Mouse (Mus musculus): ENCODE data around the gene Eid1.
A peak's percentile ranks its signal among the peaks of the same experiment; 100 is the strongest.

Gene Eid1

DNA sequence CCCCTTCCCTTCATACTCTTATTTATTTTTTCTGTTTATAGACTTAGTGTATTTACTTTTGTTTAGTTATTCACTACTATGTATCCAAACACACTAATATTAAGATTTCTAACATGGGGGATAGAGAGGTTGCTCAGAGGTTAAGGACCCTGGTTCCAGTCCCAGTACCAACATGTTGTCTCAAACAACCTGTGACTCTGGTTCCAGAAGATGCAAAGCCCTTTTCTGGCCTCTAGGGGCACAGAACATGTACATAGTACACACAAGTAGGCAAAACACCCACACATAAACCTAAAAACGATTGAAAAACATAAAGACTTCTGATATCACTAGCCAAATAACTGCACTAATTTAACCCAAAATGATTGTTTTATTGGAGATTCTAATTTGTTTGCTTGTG lies 2.0 kb upstream of the Eid1 start:
- DNase-seq = no peak

DNA sequence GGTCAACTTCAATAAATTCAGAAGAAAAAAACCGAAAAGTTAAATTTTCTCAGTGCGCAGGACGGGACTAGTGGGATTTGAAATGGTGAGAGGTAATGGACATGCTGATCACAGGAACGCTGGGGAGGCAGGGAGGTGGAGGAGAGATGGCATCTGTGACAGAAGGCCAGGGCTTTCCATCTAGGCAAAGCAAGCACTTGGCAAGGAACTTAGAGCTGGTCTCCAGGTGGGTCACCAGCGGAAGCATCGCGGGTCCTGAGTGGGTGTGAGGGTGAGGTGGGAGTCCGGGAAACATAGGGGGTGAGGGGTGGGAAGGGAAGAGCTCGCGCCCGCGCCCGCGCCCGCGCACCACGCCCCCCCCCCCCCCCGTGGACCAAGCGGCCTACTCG lies 333 bp upstream of the Eid1 start:
- DNase-seq = no peak

DNA sequence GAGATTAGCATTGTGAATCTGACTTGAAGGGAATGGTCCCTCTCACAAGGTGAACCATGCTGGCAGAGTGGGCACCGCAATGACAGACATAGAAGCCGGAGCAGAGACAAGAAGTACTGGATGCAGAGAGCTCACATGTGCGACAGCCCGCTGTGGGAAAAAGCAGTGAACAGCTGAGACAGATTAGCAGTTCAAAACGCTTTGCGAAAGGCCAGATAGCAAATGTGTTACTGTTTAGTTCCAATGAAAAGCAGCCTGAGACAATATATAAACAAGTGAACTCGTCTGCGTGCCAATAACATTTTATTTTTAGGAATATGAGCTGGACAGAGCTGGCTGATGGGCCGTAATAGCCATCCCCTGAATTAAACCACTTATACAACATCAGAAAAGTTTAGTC lies 8.9 kb downstream of the Eid1 start:
- no peak for DNase-seq

DNA sequence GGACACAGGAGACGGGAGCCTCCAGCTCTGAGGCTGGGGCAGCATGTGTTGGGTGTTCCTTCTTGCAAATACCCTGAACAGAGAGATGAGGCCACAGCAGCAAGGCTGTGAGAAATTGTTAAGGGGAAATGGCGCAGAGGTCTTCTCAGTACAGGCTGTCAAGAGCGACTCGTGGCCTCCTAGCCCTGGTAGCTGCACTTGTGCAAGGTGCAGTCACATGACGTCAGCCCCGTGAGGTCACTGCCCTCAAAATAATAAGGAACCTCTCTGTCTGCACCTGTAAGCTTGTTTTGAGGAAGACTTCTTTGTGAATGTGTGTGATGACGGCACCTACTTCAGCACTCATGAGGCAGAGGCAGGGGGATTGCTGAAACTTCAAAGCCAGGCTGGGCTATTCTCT lies 11.0 kb downstream of the Eid1 start:
- no peak for DNase-seq

DNA sequence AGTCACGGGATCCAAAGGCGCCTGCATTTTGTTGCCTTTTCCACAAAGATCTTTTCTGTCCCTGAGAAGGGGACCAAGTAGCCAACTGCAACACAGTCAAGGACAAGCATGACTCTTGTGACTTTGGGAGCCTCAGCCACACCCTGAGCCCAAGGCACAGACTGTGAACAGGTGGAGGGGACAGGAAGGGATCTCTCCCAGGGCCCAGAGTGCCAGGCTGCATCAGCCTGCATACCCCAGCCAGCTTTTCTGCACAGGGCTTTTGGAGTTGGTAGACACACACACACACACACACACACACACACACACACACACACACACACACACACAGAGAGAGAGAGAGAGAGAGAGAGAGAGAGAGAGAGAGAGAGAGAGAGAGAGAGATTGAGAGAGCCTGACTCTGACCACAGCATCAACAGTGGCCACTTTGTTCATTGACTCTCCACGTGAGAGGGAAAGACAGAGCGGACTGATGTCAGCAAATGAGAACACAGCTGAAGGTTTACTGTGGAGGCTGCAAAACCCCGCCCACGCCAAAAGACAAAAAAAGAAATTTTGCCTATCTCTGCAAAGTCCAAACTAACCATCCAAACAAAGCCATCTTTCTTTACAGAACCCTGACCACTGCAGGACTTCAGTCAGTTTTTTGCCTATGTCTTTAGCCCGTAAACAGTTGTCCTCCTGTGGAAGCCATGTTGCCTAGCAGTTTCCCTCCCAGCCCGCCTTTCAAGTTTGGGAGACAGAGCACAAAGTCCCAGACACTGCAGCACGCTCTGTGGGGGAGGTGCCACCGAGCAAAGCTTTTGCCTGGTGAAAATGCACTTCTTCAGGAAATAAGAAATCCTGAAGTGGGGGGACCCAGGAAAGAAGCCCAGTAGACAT lies 11.9 kb downstream of the Eid1 start:
- no peak for DNase-seq

DNA sequence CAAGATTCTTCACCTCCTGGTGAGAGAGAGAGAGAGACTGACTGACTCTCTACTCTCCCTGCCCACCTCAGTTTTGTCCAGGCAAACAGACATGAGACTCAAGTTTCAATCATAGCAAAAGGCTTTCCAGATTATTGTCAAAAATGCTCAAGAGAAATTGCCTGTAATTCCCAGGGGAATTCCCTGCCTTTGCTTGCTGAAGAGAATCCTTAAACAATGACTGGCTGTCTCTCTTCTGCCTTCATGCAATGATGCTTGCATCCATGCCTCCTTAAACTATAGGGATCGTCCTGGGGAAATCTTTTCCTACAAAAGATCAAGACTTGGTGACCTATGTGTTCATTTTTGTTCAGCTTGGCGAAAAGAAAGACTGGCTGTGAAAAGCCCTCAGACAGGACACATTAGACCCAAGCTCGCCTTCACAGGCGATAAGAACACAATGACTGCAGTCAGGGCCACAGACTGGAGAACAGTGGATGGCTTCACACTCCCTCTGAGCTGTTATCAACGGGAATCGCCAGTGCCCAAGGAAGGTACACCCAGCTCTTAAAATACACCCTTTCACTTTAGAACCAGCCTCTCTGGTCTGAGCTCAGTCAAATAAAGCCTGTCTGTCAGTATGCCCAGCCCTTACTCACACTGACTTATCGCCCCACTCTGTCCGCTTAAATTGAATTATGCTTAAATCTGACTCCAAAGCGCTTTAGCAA lies 12.7 kb downstream of the Eid1 start:
- no peak for DNase-seq

DNA sequence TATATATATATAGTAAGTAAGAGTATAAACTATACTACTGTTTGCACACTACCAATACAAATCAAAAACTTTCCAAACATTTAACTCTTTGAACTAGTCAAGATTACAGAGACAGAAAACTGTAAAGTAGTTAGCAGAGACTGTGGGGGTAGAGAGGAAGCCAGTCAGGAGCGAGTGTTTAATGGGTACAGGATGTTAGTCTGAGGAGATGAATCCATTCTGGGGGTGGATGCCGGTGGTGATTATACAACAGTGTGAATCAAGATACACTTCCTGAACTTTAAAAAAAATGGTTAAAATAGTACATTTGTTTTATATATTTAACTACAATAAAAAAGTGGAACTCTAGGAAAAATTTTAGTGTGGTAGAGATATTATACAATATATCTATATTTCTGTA lies 19.1 kb downstream of the Eid1 start:
- DNase-seq = no peak

DNA sequence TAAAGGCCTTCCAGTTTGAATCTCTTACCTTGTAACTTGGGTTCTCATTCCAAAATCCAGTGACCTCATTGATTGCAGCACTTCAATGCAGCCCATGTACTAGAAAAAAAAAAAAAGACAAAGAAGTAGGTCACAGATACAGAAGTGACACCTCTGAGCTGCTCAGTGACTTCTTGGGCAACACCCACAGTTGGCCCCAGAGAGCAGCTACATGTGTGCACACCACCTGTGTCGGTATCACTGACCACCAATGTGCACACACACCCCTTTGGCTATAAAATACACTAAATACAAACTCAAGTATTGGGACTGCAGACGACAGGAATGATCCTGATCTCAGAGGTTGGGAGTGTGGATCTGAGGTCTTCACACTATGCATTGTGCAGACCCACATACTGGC lies 21.9 kb downstream of the Eid1 start:
- DNase-seq = no peak

DNA sequence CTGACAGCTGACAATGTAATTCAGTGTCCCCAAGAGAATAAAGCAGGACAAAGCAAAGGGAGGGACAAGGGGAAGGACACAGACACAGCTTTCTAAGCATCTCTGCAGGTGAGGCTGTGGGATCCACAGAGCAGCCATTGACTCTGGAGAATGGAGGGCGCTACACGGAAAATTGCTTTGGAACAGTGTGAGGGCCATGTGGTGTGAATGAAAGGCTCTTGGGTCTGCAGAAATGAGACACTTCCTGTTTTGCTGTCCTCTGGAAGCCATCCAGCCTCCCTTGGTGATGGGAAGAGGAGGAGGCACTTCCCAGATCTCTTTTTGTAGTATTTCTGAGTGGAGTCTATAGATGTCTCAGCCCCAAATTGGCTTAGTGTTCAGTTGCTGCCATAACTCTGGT lies 23.3 kb downstream of the Eid1 start:
- DNase-seq = peak; percentile 6 to 13

DNA sequence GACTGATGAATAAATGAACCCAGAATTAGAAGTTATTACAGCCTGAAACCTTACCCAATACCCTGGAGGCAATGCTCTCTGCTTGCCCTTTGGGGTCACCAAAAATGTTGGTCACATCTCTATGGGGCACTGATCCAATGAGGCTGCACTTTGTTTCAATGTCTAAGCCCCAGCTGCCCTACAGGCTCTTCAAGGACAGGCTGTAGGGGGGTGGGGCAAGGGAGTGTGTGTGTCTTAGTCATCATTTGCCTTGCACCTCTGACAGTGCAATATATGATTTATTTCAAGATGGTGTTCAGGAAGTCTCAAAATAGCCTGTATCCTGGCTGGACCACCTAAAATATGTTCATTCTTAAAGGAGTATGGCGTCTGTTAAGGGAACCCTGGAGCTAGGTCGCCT lies 28.7 kb downstream of the Eid1 start:
- no peak for DNase-seq

DNA sequence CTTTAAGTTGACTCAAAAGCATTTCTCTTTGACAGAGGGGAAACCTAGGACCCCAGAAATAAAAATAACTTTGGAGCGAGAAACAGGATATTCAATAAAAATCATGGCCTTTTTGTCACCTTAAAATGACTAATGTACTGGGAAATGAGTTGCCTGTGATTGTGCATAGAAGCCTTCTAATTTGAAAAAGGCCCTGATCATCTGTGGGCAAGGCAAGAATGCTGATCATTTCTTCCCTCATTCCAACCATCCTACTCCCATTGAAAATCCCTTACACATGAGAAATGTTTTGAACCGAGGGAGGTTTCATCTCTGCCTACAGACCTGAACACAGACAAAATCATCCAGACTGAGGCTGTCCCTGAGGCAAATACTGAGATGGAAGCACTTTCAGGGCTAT lies 30.0 kb downstream of the Eid1 start:
- DNase-seq = no peak

DNA sequence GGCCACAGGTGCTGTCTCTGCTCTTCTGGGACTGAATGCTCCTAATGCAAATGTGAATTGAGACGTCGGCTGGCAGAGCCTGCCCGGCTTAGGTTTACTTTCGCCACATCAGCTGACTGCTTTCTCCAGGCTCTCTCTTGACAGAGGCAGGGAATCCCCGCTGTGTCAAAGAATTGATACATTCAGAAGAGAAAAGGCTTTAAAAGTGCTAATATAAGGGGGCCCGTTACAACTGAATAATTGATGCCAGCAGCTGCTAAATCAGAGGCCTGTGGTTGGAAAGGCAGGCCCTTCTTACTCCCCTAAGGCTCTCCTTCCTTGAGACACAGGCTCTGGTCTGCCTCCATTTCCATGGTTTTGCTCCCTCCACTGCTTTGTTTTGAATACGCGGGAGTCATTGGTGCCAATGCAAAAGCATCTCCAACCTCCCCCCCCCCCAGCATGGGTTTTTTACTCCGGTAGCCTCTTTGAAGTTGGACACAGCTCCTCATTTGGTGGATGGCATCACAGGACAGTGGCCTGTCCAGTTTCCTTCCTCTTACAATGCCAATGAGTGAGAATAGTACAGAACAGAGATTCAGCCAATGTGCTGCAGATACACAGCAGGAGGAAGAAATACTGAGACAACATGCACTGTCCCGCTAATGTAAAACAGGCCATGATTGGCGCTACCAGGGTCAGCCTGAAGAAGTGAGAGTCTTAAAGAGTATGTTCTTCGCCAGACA lies 32.2 kb downstream of the Eid1 start:
- no peak for DNase-seq

DNA sequence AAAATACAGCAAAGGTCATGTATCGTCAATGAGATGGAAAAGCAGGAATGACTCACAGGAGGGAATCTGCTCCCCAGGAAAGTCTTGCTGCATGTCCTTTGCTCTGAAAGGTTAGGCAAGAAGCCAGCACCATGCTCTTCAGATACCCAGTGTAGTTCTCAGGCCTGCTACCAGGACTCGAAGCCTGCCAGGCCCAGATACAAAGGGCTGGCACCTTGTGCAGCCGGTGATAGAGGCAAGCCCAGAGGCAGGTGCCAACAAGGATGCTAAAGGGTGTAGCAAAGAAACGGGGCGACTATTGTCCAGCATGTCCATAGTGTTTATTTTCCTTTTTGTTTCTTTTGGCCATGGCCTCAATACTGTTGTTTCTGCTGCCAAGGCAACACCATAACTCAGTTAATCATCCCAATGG lies 33.6 kb downstream of the Eid1 start:
- DNase-seq = no peak

DNA sequence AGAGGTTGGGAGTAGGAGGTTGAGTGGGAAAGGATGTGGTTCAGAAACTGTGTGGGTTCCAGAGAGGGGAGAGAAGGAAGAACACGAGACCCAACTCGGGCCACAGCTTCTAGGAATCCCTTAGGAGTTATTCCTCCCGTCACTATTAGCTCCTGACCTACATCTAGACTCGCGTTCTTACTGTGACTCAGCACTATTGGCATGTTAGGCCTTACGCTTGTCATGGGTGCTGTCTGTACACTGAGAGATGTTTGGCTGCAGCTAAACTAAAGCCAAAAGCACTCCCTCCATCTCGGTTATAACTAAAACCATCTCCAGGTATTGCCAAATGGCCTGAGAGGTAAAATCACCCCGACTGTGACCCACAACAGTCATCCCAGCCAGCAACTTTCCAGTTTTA lies 43.7 kb downstream of the Eid1 start:
- no peak for DNase-seq

DNA sequence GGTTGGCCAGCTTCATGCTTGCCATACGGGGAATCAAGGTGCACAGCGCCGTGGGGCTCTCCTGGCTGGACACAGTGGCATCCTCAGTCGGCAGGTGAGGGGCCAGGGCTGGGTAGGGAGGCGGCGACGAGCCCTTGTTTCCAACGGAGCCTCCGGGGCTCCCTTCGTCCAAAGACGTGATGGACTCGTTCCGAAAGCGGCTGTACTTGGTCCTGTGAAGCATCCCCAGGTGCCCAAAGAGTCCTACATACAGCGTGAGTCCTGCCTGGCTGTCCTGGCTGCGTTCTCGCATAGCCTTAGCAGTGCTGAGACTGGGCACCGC lies 50.2 kb downstream of the Eid1 start:
- DNase-seq = no peak

DNA sequence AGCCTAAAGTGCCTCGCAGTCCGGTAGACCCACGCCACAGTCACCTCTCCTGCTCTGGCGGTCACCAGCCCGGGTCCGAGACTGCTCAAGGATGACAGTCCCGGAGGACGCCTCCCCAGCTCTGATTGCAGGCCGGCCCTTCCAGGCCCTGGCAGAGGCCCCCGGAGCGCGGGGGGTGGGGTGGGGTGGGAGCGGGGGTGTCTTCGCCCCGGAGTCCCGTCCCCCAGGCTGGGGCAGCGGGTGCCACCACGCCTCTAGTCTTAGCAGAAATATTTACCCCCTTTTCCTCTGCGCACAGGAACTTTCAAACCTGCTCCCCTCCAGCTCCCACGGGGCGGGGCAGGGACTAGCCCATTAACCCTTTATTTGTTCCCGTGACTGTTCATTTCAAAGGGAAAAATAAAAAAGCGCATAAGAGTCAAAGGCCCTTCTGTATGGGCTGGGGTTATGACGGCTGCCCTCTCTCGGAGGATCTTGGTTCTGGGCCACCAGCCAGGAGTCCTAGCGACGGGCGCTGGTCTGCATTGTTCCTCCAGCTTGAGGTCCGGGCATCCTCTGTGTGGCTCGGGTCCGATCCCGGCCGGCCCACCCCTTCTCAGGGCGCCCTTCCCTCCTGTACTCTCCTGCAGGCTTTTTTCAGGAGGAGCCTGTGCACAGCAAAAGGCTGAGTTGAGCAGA lies 50.7 kb downstream of the Eid1 start:
- DNase-seq = peak; percentile 16 to 49

DNA sequence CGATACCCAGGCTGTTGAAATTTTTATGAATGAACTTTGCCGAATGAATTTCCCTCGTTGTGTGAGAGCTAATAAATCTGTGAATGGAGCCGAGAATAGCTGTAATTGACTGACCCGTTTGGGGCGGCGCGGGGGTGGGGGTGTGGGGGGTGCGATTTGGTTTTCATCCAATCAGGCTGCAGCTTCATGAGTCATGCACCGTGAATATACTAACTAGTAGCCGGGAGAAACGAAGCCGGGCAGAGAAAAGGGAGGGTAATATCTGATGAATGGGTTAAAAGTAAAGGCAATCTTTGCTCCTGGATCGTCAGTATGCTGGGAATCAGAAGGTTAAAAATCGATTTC lies 51.2 kb downstream of the Eid1 start, which contains the start of gene Shc4:
Gene Shc4, minus strand, starts transcription at position 63 of the 345 bp plus-strand sequence.
- DNase-seq = no peak

All from kidney, adult 8-10 months (tissue).